Mouse (Mus musculus) liver, embryonic 14 days (tissue): Measurements from ENCODE around the gene Robo1. TPM values are rescaled to one million over a fixed set of nuclear protein-coding genes. Genes with fewer than 3 reads are reported as not detected.

Source experiments
- polyA plus RNA-seq: library from polyadenylated mRNA; depleted of rRNA; stranded (reverse); fragments of >200 nt; gene quantifications from 2 replicates; pipeline ENCODE4 v1.2.3, GENCODE M21; 2012; rRNA removed

The Robo1 gene
- 3.2 and 3.6 TPM in 2 replicates for polyA plus RNA-seq

GRCm38 (mm10) chr16:72307537-72308330 is at the start of gene Robo1:
Gene Robo1, plus strand, starts transcription at chr16:72308306.

